Mouse (Mus musculus) cerebellum, adult 2 months (tissue): ENCODE measurements around the gene 2810408A11Rik.

Experiments
- CTCF ChIP-seq: fragments of 200-500 bp; IDR thresholded peaks from 2 replicates; pipeline ENCODE4 v1.5.1; 2011; ENCODE audit warnings: low read depth, mild to moderate bottlenecking, control low read depth, low read length, moderate library complexity, borderline replicate concordance; ENCODE audit not compliant: insufficient read depth
- POLR2A ChIP-seq: fragments of 200-500 bp; IDR thresholded peaks from 2 replicates; pipeline ENCODE4 v1.6.1; 2011; ENCODE audit warnings: low read length, control low read depth, borderline replicate concordance; ENCODE audit not compliant: insufficient read depth

GRCm38 (mm10) chr11:69904311-69904710 lies 3.5 kb upstream of the 2810408A11Rik start:
- TF ChIP-seq POLR2A, result no peak
- TF ChIP-seq CTCF, result no peak
